Mouse (Mus musculus): Measurements from ENCODE around the gene Styxl1.

Gene Styxl1

GRCm38 (mm10) chr5:135777796-135778470 is at the start of gene Styxl1:
Gene Styxl1 (minus strand): TSS chr5:135778385.
- no peak for DNase-seq

- no peak for DNase-seq
Observed at GRCm38 (mm10) chr5:135826225-135826624, 48.0 kb upstream of the Styxl1 start.

GRCm38 (mm10) chr5:135824517-135824916 is 46.3 kb upstream of the Styxl1 start:
- DNase-seq = no peak

- no peak for DNase-seq
Observed at GRCm38 (mm10) chr5:135822316-135822944, 44.2 kb upstream of the Styxl1 start.

- no peak for DNase-seq
Observed at GRCm38 (mm10) chr5:135818491-135818890, 40.3 kb upstream of the Styxl1 start.

- no peak for DNase-seq
Observed at GRCm38 (mm10) chr5:135812991-135813390, 34.8 kb upstream of the Styxl1 start.

GRCm38 (mm10) chr5:135807263-135807637 is 29.1 kb upstream of the Styxl1 start:
- DNase-seq = no peak

GRCm38 (mm10) chr5:135806555-135807262 is 28.5 kb upstream of the Styxl1 start, which contains the start of gene Srrm3:
Gene Srrm3 (plus strand): TSS chr5:135806890.
- DNase-seq = peak; percentile 97

GRCm38 (mm10) chr5:135804735-135805134 is 26.6 kb upstream of the Styxl1 start:
- no peak for DNase-seq

GRCm38 (mm10) chr5:135803676-135804075 is 25.5 kb upstream of the Styxl1 start:
- no peak for DNase-seq

GRCm38 (mm10) chr5:135803135-135803534 is 24.9 kb upstream of the Styxl1 start:
- DNase-seq = peak; percentile 35

GRCm38 (mm10) chr5:135802641-135803040 is 24.5 kb upstream of the Styxl1 start:
- no peak for DNase-seq

GRCm38 (mm10) chr5:135800927-135801326 is 22.7 kb upstream of the Styxl1 start:
- no peak for DNase-seq

GRCm38 (mm10) chr5:135799746-135800145 is 21.6 kb upstream of the Styxl1 start:
- peak; percentile 56 for DNase-seq

GRCm38 (mm10) chr5:135794859-135795181 is 16.6 kb upstream of the Styxl1 start:
- no peak for DNase-seq

GRCm38 (mm10) chr5:135793996-135794858 is 16.0 kb upstream of the Styxl1 start:
- DNase-seq = peak; percentile 90

GRCm38 (mm10) chr5:135782901-135783300 is 4.7 kb upstream of the Styxl1 start:
- no peak for DNase-seq

GRCm38 (mm10) chr5:135780331-135780730 is 2.1 kb upstream of the Styxl1 start:
- no peak for DNase-seq

- DNase-seq = peak; percentile 99
Observed at GRCm38 (mm10) chr5:135778471-135779445, 573 bp upstream of the Styxl1 start, which contains the start of gene Mdh2. Gene Mdh2 (plus strand): TSS chr5:135778480.

- no peak for DNase-seq
Observed at GRCm38 (mm10) chr5:135776546-135776945, 1.6 kb downstream of the Styxl1 start.

GRCm38 (mm10) chr5:135772519-135772918 is 5.7 kb downstream of the Styxl1 start:
- DNase-seq = no peak

- DNase-seq = no peak
Observed at GRCm38 (mm10) chr5:135764971-135765370, 13.2 kb downstream of the Styxl1 start.
